Mouse (Mus musculus): ENCODE results near the gene Zfp146. TPM values are rescaled to one million over a fixed set of nuclear protein-coding genes. Genes with fewer than 3 reads are reported as not detected.
"Not testable (repeated sequence)": the region's sequence is repeated elsewhere in the genome, so short reads cannot be mapped to it uniquely, and the experiment has no call there.

The Zfp146 gene
- 17.8 and 20.2 TPM in 2 replicates for polyA plus RNA-seq (2015; fragmentation: Nextera tagmentation; extraction: Ambion mirVana)

GRCm38 (mm10) chr7:30169583-30170282 is at the start of gene Zfp146:
TSS of gene Zfp146 (minus strand) at chr7:30169750.
- ATAC-seq (replicated peaks; ENCODE audit: low FRiP score), result peak; percentile 98
- Histone ChIP-seq H3K9ac (peak within 1 kb of the TSS; percentile 72), H3K4me1 (peaks cover 10% of the 10 kb centered on the region), H3K27ac (peak within 1 kb of the TSS; percentile 94), H3K4me2 (peak within 1 kb of the TSS; percentile 73), H3K4me3 (replicated peaks) (peak within 1 kb of the TSS; percentile 69), H3K36me3 (peaks cover 36% of the 10 kb centered on the region), H3K27me3 (no peaks in the 10 kb centered on the region), H3K9me3 (replicated peaks) (peaks cover 24% of the 10 kb centered on the region)
- under 1% methylated on average over 36 of the region's 36 CpGs for WGBS

- H3K4me1 ChIP-seq, result peaks cover 18% of the 10 kb centered on the region
- WGBS, result 69% methylated on average over 2 of the region's 2 CpGs
These were observed 47.7 kb upstream of the Zfp146 start for GRCm38 (mm10) chr7:30217277-30217676.

DNA sequence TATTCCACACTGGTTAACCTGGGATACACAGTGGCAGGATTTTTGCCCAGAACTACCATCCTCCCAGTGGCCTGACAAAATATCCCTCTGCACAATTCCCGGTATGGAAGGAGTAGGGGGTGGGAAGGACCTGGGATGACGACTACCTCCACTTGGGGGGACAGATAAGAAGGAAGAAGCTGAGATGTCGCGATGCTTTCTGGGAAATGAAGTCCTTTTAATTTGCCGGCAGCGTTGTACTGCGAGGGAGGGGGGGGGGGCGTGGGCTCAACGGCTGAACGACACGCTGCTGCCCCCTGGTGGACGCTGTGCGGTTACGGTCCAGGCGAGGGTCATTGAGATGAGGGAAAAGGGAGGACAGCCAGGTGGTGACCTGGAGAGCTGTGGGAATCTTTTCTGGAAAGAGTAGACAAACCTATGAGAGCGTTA is 47.2 kb upstream of the Zfp146 start:
- WGBS, result 2% methylated on average over 16 of the region's 16 CpGs
- H3K4me3 ChIP-seq (replicated peaks), result peak overlapping the region; percentile 24
- peaks cover 18% of the 10 kb centered on the region for H3K4me1 ChIP-seq
- no peaks in the 10 kb centered on the region for H3K27me3 ChIP-seq
- no peaks in the 10 kb centered on the region for H3K9me3 ChIP-seq (replicated peaks)
- peak; percentile 37; the same call in 1 of the 2 replicates for ATAC-seq (replicated peaks; ENCODE audit: low FRiP score)
- H3K36me3 ChIP-seq, result no peaks in the 10 kb centered on the region
- H3K27ac ChIP-seq, result no peak overlapping the region
- H3K9ac ChIP-seq, result no peak overlapping the region
- peak overlapping the region; percentile 52 for H3K4me2 ChIP-seq

More at GRCm38 (mm10) chr7:30217277-30217676, 47.7 kb upstream of the Zfp146 start:
- H3K9ac ChIP-seq, result no peak overlapping the region
- no peak for ATAC-seq (replicated peaks; ENCODE audit: low FRiP score)
- no peak overlapping the region for H3K27ac ChIP-seq
- H3K36me3 ChIP-seq, result no peaks in the 10 kb centered on the region
- no peak overlapping the region for H3K4me3 ChIP-seq (replicated peaks)
- no peaks in the 10 kb centered on the region for H3K27me3 ChIP-seq
- H3K9me3 ChIP-seq (replicated peaks), result no peaks in the 10 kb centered on the region
- no peak overlapping the region for H3K4me2 ChIP-seq

GRCm38 (mm10) chr7:30215875-30216274 is 46.3 kb upstream of the Zfp146 start:
- no peak for ATAC-seq (replicated peaks; ENCODE audit: low FRiP score)
- no peaks in the 10 kb centered on the region for H3K36me3 ChIP-seq
- peaks cover 18% of the 10 kb centered on the region for H3K4me1 ChIP-seq
- no peak overlapping the region for H3K27ac ChIP-seq
- WGBS, result 86% methylated on average over 3 of the region's 3 CpGs
- H3K9ac ChIP-seq, result no peak overlapping the region
- H3K4me3 ChIP-seq (replicated peaks), result no peak overlapping the region
- H3K9me3 ChIP-seq (replicated peaks), result no peaks in the 10 kb centered on the region
- no peak overlapping the region for H3K4me2 ChIP-seq
- H3K27me3 ChIP-seq, result no peaks in the 10 kb centered on the region

DNA sequence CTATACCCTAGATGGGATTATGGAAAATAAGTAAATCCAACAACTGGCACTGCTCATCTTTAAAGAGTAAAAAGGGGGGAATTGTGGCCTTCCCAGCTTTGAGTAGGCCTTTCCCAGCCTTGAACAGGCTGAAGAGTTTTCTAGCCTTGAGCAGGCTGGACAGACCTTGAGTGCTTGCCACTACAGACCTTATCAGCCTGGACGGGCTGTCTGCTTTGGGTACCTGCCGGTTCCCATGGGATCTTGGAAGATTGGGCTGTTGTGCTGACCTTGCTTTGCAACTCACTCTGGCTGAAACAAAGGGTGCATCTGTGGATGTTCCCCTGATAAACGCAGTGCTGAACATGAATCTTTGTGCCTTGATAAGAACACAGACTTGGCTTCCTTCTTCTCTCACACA is 44.3 kb upstream of the Zfp146 start:
- no peaks in the 10 kb centered on the region for H3K27me3 ChIP-seq
- H3K9ac ChIP-seq, result no peak overlapping the region
- no peaks in the 10 kb centered on the region for H3K36me3 ChIP-seq
- H3K4me2 ChIP-seq, result no peak overlapping the region
- peaks cover 8% of the 10 kb centered on the region for H3K4me1 ChIP-seq
- ATAC-seq (replicated peaks; ENCODE audit: low FRiP score), result no peak
- H3K9me3 ChIP-seq (replicated peaks), result no peaks in the 10 kb centered on the region
- no peak overlapping the region for H3K27ac ChIP-seq
- WGBS, result 90% methylated on average over 3 of the region's 3 CpGs
- H3K4me3 ChIP-seq (replicated peaks), result no peak overlapping the region

GRCm38 (mm10) chr7:30211025-30211424 is 41.5 kb upstream of the Zfp146 start:
- Histone ChIP-seq H3K36me3 (no peaks in the 10 kb centered on the region), H3K27ac (no peak overlapping the region), H3K9ac (no peak overlapping the region), H3K9me3 (replicated peaks) (no peaks in the 10 kb centered on the region), H3K4me1 (no peaks in the 10 kb centered on the region), H3K27me3 (no peaks in the 10 kb centered on the region), H3K4me3 (replicated peaks) (no peak overlapping the region), H3K4me2 (no peak overlapping the region)
- ATAC-seq (replicated peaks; ENCODE audit: low FRiP score), result no peak
- 21% methylated on average over 4 of the region's 4 CpGs for WGBS

- 59% methylated on average over 5 of the region's 5 CpGs for WGBS
- not testable (repeated sequence) for H3K4me1 ChIP-seq; H3K27ac ChIP-seq; H3K27me3 ChIP-seq; ATAC-seq (replicated peaks; ENCODE audit: low FRiP score); H3K9me3 ChIP-seq (replicated peaks); H3K4me2 ChIP-seq; H3K9ac ChIP-seq; H3K4me3 ChIP-seq (replicated peaks); H3K36me3 ChIP-seq
These were observed 36.8 kb upstream of the Zfp146 start for GRCm38 (mm10) chr7:30206364-30206763.

GRCm38 (mm10) chr7:30205383-30205782 is 35.8 kb upstream of the Zfp146 start:
- no peak overlapping the region for H3K4me3 ChIP-seq (replicated peaks)
- no peaks in the 10 kb centered on the region for H3K4me1 ChIP-seq
- H3K4me2 ChIP-seq, result no peak overlapping the region
- WGBS, result 1% methylated on average over 2 of the region's 2 CpGs
- no peaks in the 10 kb centered on the region for H3K9me3 ChIP-seq (replicated peaks)
- no peak for ATAC-seq (replicated peaks; ENCODE audit: low FRiP score)
- H3K27me3 ChIP-seq, result no peaks in the 10 kb centered on the region
- no peak overlapping the region for H3K27ac ChIP-seq
- no peaks in the 10 kb centered on the region for H3K36me3 ChIP-seq
- H3K9ac ChIP-seq, result no peak overlapping the region

DNA sequence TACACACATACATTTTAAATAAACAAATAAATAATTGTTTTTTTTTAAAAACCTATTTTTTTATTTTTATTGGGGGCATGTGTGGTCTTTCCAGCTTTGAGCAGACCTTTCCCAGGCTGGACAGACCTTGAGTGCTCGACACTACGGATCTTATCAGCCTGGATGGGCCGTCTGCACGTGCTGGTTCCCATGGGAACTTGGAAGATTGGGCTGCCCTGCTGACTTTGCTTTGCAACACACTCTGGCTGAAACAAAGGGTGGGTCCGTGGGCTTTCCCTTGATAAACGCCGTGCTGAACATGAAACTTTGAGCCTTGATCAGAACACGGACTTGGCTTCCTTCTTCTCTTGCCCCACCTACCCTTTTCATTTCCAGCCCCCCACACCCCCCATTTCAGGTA is 34.8 kb upstream of the Zfp146 start:
- 48% methylated on average over 8 of the region's 8 CpGs for WGBS
- no peak overlapping the region for H3K4me3 ChIP-seq (replicated peaks)
- ATAC-seq (replicated peaks; ENCODE audit: low FRiP score), result no peak
- H3K4me1 ChIP-seq, result peaks cover 4% of the 10 kb centered on the region; the same call in 1 of the 2 replicates
- H3K27ac ChIP-seq, result no peak overlapping the region
- no peaks in the 10 kb centered on the region for H3K36me3 ChIP-seq
- no peak overlapping the region for H3K4me2 ChIP-seq
- H3K9ac ChIP-seq, result no peak overlapping the region
- H3K27me3 ChIP-seq, result no peaks in the 10 kb centered on the region
- no peaks in the 10 kb centered on the region for H3K9me3 ChIP-seq (replicated peaks)

DNA sequence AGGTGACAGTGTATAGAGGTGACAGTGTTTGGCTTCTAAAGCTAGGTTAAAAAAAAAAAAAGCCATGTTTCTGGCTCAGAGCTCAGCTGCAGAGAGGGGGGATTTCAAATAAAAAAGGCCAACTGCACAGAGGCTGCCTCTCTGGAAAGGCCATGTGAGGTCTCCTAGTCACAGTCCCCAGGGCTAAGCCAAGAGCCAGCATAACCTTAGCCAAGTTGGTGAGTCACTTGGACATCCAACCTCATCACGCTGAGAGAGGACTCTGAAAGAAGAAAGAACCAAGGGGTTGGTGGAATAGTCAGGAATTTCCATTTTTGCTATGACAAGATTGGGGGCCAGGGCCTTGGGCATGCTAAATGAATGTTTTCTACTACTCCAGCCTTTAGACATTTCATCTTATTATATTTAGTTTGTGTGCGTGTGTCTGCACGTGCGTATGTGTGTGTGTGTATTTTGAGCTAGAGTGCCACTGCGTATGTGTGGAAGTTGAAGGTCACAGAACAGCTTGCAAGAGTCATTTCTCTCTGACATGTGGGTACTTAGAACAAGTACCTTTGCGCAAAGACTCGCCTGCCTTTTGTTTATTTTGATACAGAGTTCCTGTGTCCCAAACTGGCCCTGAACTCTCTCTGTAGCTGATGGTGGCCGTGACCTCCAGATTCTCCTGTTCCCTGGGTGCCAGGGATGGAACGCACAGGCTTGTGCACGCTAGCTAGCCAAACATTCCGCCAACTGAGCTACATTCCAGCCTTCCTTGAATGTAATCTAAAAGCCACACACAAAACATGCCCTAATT is 33.5 kb upstream of the Zfp146 start:
- no peak overlapping the region for H3K4me2 ChIP-seq
- H3K27ac ChIP-seq, result no peak overlapping the region
- H3K9me3 ChIP-seq (replicated peaks), result no peaks in the 10 kb centered on the region
- H3K27me3 ChIP-seq, result no peaks in the 10 kb centered on the region
- H3K4me1 ChIP-seq, result peaks cover 14% of the 10 kb centered on the region
- 77% methylated on average over 11 of the region's 11 CpGs for WGBS
- no peak overlapping the region for H3K4me3 ChIP-seq (replicated peaks)
- no peaks in the 10 kb centered on the region for H3K36me3 ChIP-seq
- no peak overlapping the region for H3K9ac ChIP-seq
- no peak for ATAC-seq (replicated peaks; ENCODE audit: low FRiP score)

DNA sequence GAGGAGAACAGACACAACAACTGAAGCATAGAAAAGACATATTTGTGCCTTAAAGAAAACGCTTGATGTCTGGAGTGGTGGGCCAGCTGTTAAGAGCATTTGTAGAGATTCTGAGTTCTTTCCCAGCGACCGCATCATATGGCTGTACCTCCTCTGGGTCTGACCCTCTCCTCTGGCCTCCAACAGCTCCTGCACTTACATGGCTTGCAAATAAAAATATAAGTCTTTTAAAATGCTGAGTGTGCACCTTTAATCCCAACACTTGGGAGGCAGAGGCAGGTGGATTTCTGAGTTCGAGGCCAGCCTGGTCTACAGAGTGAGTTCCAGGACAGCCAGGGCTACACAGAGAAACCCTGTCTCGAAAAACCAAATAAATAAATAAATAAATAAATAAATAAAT is 31.1 kb upstream of the Zfp146 start:
- not testable (repeated sequence) for H3K9me3 ChIP-seq (replicated peaks)

GRCm38 (mm10) chr7:30200200-30200599 is 30.6 kb upstream of the Zfp146 start:
- Histone ChIP-seq H3K27me3 (no peaks in the 10 kb centered on the region), H3K36me3 (no peaks in the 10 kb centered on the region), H3K9me3 (replicated peaks) (no peaks in the 10 kb centered on the region), H3K4me3 (replicated peaks) (no peak overlapping the region), H3K27ac (no peak overlapping the region), H3K9ac (0 out of 2 replicates have a peak overlapping the region, but pooled peaks have one; percentile 4), H3K4me1 (peaks cover 39% of the 10 kb centered on the region), H3K4me2 (no peak overlapping the region)
- WGBS, result 79% methylated on average over 5 of the region's 5 CpGs
- ATAC-seq (replicated peaks; ENCODE audit: low FRiP score), result no peak

More for the DNA sequence above, 31.1 kb upstream of the Zfp146 start:
- 84% methylated on average over 5 of the region's 5 CpGs for WGBS
- not testable (repeated sequence) for H3K4me3 ChIP-seq (replicated peaks); H3K4me2 ChIP-seq; H3K27me3 ChIP-seq; ATAC-seq (replicated peaks; ENCODE audit: low FRiP score); H3K27ac ChIP-seq; H3K36me3 ChIP-seq
- H3K9ac ChIP-seq, result 0 out of 2 replicates have a peak overlapping the region, but pooled peaks have one; percentile 4
- H3K4me1 ChIP-seq, result peaks cover 35% of the 10 kb centered on the region
